Mouse (Mus musculus): ENCODE data around the gene Sec61g. TPM values are rescaled to one million over a fixed set of nuclear protein-coding genes. Genes with fewer than 3 reads are reported as not detected.
"Not testable (repeated sequence)": the region's sequence is repeated elsewhere in the genome, so short reads cannot be mapped to it uniquely, and the experiment has no call there.

Sec61g gene
- polyA plus RNA-seq, 1 experiment from 2014 or later: 43.0 TPM

DNA sequence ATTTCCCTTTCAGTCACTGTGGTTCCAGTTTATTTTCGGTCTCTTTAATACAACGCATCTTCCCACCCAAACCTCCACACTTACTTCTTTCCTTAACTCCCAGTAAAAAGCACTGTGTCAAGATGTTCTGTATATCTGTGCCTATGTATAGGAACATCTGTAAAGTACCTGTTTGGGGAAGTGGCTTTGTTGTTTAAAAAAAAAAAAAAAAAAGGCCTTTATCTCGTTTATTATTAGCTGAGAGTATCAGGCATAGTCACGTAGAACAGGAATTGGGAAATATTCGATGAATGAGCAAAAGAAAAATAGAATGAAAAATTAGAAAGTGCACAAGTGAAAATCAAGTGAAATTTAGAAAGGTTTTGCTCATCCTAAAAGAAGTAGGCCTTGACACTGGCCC, 19.5 kb upstream of the Sec61g start:
- no peak overlapping the region for H3K4me3 ChIP-seq (ENCODE audit: low read depth, low read length)
- no peaks in the 10 kb centered on the region for H3K4me1 ChIP-seq (ENCODE audit: control insufficient read depth, insufficient read depth, low read length)
- H3K9ac ChIP-seq (replicated peaks; ENCODE audit: low read length): no peak overlapping the region
- 93% methylated on average over 5 of the region's 5 CpGs for WGBS
- H3K27ac ChIP-seq (replicated peaks; ENCODE audit: low read depth, low read length): no peak overlapping the region
- no peak for ATAC-seq (replicated peaks; ENCODE audit: insufficient number of reproducible peaks, low FRiP score, low TSS enrichment, low read depth)
- H3K27me3 ChIP-seq (ENCODE audit: control insufficient read depth, insufficient read depth, low read length): no peaks in the 10 kb centered on the region
- no peak for DNase-seq (ENCODE audit: low spot score)
- no peaks in the 10 kb centered on the region for H3K9me3 ChIP-seq (replicated peaks; ENCODE audit: control insufficient read depth, low read length)
- H3K36me3 ChIP-seq (replicated peaks; ENCODE audit: control insufficient read depth, insufficient read depth, low read depth, low read length): no peaks in the 10 kb centered on the region
- no peak overlapping the region for H3K4me2 ChIP-seq (ENCODE audit: low read depth, low read length)

DNA sequence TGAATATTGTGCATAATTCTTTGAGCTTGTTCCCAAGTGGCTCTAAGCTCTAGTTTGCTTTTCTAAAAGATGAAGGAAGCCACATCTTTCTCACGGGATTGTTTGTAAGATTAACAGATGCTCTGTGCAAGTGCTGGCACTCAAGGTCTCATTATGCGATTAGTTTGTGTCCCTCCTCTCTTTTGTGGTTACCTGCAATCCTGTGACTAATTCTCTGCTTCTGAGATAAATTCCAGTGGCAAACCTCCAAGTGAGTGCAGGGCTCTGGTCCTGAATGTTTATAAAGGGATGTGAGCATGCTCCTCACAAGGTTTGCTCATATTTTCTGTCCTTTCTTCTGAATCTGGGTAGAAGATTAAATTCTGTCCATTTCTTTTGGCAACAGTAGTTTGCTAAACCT, 18.2 kb upstream of the Sec61g start:
- no peak overlapping the region for H3K27ac ChIP-seq (replicated peaks; ENCODE audit: low read depth, low read length)
- WGBS: 68% methylated on average over 2 of the region's 2 CpGs

DNA sequence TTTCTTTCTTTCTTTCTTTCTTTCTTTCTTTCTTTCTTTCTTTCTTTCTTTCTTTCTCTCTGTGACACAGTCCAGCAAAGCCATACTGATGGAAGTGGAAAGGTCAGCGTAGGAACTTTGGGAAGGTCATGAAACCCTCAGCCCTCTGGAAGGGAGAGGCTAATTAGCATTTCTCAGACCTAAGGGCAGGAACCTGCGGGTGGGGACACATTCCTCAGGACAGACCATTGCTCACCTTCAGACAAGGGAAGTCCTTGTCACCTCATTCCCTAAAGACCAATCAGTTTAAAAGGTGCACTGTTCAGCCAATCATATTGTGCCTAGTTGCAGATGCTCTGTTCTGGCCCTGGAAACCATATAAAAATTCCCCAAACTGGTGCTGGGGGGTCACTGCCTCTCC, 17.4 kb upstream of the Sec61g start:
- Histone ChIP-seq H3K4me3 (ENCODE audit: low read depth, low read length) (no peak overlapping the region), H3K27ac (replicated peaks; ENCODE audit: low read depth, low read length) (no peak overlapping the region), H3K9me3 (replicated peaks; ENCODE audit: control insufficient read depth, low read length) (no peaks in the 10 kb centered on the region), H3K36me3 (replicated peaks; ENCODE audit: control insufficient read depth, insufficient read depth, low read depth, low read length) (no peaks in the 10 kb centered on the region), H3K27me3 (ENCODE audit: control insufficient read depth, insufficient read depth, low read length) (no peaks in the 10 kb centered on the region), H3K4me1 (ENCODE audit: control insufficient read depth, insufficient read depth, low read length) (no peaks in the 10 kb centered on the region), H3K9ac (replicated peaks; ENCODE audit: low read length) (no peak overlapping the region), H3K4me2 (ENCODE audit: low read depth, low read length) (no peak overlapping the region)
- no peak for DNase-seq (ENCODE audit: low spot score)
- WGBS: 37% methylated on average over 2 of the region's 2 CpGs
- no peak for ATAC-seq (replicated peaks; ENCODE audit: insufficient number of reproducible peaks, low FRiP score, low TSS enrichment, low read depth)

More for the DNA sequence above, 18.2 kb upstream of the Sec61g start:
- no peak for ATAC-seq (replicated peaks; ENCODE audit: insufficient number of reproducible peaks, low FRiP score, low TSS enrichment, low read depth)
- Histone ChIP-seq H3K9ac (replicated peaks; ENCODE audit: low read length) (no peak overlapping the region), H3K27me3 (ENCODE audit: control insufficient read depth, insufficient read depth, low read length) (no peaks in the 10 kb centered on the region), H3K4me3 (ENCODE audit: low read depth, low read length) (no peak overlapping the region), H3K9me3 (replicated peaks; ENCODE audit: control insufficient read depth, low read length) (no peaks in the 10 kb centered on the region), H3K4me2 (ENCODE audit: low read depth, low read length) (no peak overlapping the region), H3K36me3 (replicated peaks; ENCODE audit: control insufficient read depth, insufficient read depth, low read depth, low read length) (no peaks in the 10 kb centered on the region), H3K4me1 (ENCODE audit: control insufficient read depth, insufficient read depth, low read length) (no peaks in the 10 kb centered on the region)
- no peak for DNase-seq (ENCODE audit: low spot score)

DNA sequence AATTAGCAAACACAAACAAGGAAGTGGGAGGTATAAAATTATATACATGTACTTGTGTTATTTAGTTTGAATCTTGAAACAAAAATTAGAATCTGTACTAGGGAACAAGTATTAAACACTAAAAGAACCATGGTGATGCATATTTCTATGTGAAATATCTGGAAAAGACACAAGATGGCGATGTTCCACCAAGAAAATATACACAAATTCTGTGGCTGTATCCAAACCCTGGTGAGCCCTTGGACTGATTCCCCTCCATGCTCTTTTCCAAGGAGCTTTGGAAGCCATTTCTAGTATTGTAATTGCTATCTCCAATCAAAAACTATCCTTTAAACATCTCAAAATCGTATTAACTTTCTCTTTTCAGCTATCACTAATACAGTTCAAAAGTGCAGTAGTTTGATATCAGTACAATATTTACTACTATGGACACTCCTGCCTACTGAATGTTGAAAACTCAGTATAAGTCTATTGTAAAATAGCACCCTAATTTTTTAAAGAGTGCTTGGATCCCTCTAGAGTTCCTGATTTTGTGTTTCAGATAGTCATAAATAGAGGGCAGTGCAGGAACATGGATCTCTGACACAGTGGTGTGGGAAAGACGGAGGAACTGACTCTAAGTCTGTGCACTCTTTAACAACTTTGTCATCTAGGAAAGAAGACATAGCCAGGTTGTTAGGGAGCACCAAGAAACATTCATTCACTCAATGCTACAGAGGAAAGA, 16.8 kb upstream of the Sec61g start:
- 43% methylated on average over 3 of the region's 3 CpGs for WGBS
- H3K9me3 ChIP-seq (replicated peaks; ENCODE audit: control insufficient read depth, low read length): no peaks in the 10 kb centered on the region
- no peak overlapping the region for H3K27ac ChIP-seq (replicated peaks; ENCODE audit: low read depth, low read length)
- H3K4me1 ChIP-seq (ENCODE audit: control insufficient read depth, insufficient read depth, low read length): no peaks in the 10 kb centered on the region
- no peak overlapping the region for H3K4me2 ChIP-seq (ENCODE audit: low read depth, low read length)
- no peaks in the 10 kb centered on the region for H3K27me3 ChIP-seq (ENCODE audit: control insufficient read depth, insufficient read depth, low read length)
- no peak overlapping the region for H3K9ac ChIP-seq (replicated peaks; ENCODE audit: low read length)
- H3K36me3 ChIP-seq (replicated peaks; ENCODE audit: control insufficient read depth, insufficient read depth, low read depth, low read length): no peaks in the 10 kb centered on the region
- no peak overlapping the region for H3K4me3 ChIP-seq (ENCODE audit: low read depth, low read length)
- no peak for ATAC-seq (replicated peaks; ENCODE audit: insufficient number of reproducible peaks, low FRiP score, low TSS enrichment, low read depth)
- DNase-seq (ENCODE audit: low spot score): peak; percentile 76

GRCm38 (mm10) chr11:16515081-16515480, 6.8 kb upstream of the Sec61g start:
- H3K36me3 ChIP-seq (replicated peaks; ENCODE audit: control insufficient read depth, insufficient read depth, low read depth, low read length); H3K4me2 ChIP-seq (ENCODE audit: low read depth, low read length); H3K27me3 ChIP-seq (ENCODE audit: control insufficient read depth, insufficient read depth, low read length); H3K9ac ChIP-seq (replicated peaks; ENCODE audit: low read length); DNase-seq (ENCODE audit: low spot score); H3K4me3 ChIP-seq (ENCODE audit: low read depth, low read length); ATAC-seq (replicated peaks; ENCODE audit: insufficient number of reproducible peaks, low FRiP score, low TSS enrichment, low read depth); H3K9me3 ChIP-seq (replicated peaks; ENCODE audit: control insufficient read depth, low read length); H3K27ac ChIP-seq (replicated peaks; ENCODE audit: low read depth, low read length); H3K4me1 ChIP-seq (ENCODE audit: control insufficient read depth, insufficient read depth, low read length): not testable (repeated sequence)
- 96% methylated on average over 16 of the region's 16 CpGs for WGBS

- not testable (repeated sequence) for H3K9me3 ChIP-seq (replicated peaks; ENCODE audit: control insufficient read depth, low read length); DNase-seq (ENCODE audit: low spot score); H3K27ac ChIP-seq (replicated peaks; ENCODE audit: low read depth, low read length); H3K36me3 ChIP-seq (replicated peaks; ENCODE audit: control insufficient read depth, insufficient read depth, low read depth, low read length); H3K9ac ChIP-seq (replicated peaks; ENCODE audit: low read length); H3K4me1 ChIP-seq (ENCODE audit: control insufficient read depth, insufficient read depth, low read length); H3K4me2 ChIP-seq (ENCODE audit: low read depth, low read length); H3K4me3 ChIP-seq (ENCODE audit: low read depth, low read length); ATAC-seq (replicated peaks; ENCODE audit: insufficient number of reproducible peaks, low FRiP score, low TSS enrichment, low read depth); H3K27me3 ChIP-seq (ENCODE audit: control insufficient read depth, insufficient read depth, low read length)
- 55% methylated on average over 23 of the region's 23 CpGs for whole genome bisulfite sequencing
Observed at GRCm38 (mm10) chr11:16514221-16514620, 5.9 kb upstream of the Sec61g start.

DNA sequence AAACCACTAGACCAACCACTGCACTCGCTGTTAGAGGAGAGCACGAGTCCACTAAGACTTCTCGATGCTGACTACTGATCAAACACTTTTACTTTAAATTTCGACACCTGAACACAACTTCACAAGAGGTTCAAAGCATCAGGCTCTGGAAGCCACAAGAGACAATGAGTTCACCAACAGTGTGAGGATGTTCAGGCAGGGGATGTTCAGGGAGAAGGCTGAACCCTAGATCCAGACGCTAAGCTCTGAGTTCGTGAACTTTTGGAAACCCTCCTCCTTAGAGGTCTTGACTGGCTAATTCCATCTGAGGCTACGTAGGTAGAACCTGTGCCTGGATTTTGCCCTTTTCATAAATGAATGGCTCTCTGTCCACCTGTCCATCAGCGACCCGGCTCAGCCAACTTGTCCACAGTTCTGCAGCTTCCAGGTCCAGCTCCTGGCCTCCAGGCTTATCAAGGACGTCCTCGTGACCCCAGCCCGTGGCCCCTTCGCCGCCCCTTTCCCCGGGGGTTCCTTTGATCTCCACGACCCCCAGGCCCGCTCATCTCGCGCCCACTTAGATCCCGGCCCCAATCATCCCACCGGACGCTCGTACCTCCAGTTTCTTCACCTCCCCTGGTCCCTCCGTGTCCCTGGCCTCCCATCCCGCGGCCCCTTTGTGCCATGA, 766 bp downstream of the Sec61g start:
- Histone ChIP-seq H3K4me2 (ENCODE audit: low read depth, low read length) (peak overlapping the region; percentile 71), H3K4me3 (ENCODE audit: low read depth, low read length) (peak overlapping the region; percentile 96), H3K36me3 (replicated peaks; ENCODE audit: control insufficient read depth, insufficient read depth, low read depth, low read length) (peaks cover 5% of the 10 kb centered on the region; the same call in 1 of the 2 replicates), H3K9ac (replicated peaks; ENCODE audit: low read length) (peak overlapping the region; percentile 95), H3K27me3 (ENCODE audit: control insufficient read depth, insufficient read depth, low read length) (no peaks in the 10 kb centered on the region), H3K9me3 (replicated peaks; ENCODE audit: control insufficient read depth, low read length) (no peaks in the 10 kb centered on the region), H3K27ac (replicated peaks; ENCODE audit: low read depth, low read length) (peak overlapping the region; percentile 76; the same call in 1 of the 2 replicates), H3K4me1 (ENCODE audit: control insufficient read depth, insufficient read depth, low read length) (no peaks in the 10 kb centered on the region)
- ATAC-seq (replicated peaks; ENCODE audit: insufficient number of reproducible peaks, low FRiP score, low TSS enrichment, low read depth): peak; percentile 69
- DNase-seq (ENCODE audit: low spot score): no peak
- 6% methylated on average over 26 of the region's 26 CpGs for WGBS

DNA sequence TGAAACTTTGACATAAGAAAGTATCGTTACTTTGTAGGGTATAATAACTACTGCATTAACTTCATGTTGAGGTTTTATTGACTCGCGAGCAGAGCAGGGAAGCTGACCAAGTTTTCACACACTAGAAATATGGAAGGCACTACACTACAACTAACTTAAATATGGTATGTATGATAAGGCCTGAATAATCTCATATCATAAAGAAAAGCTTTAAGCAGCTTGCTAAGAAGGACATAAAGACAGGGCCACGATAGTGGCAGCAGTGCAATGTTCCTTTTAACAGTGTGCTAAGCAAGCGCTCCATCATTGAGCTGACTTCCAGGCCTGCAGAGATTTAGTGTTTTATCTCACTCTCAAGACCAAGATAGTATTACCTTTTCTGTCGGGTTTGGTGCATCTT, 2.3 kb downstream of the Sec61g start:
- no peaks in the 10 kb centered on the region for H3K4me1 ChIP-seq (ENCODE audit: control insufficient read depth, insufficient read depth, low read length)

More for the DNA sequence above, 2.3 kb downstream of the Sec61g start:
- 94% methylated on average over 6 of the region's 6 CpGs for WGBS
- Histone ChIP-seq H3K9me3 (replicated peaks; ENCODE audit: control insufficient read depth, low read length) (no peaks in the 10 kb centered on the region), H3K27ac (replicated peaks; ENCODE audit: low read depth, low read length) (no peak overlapping the region), H3K4me2 (ENCODE audit: low read depth, low read length) (no peak overlapping the region), H3K27me3 (ENCODE audit: control insufficient read depth, insufficient read depth, low read length) (no peaks in the 10 kb centered on the region), H3K4me3 (ENCODE audit: low read depth, low read length) (no peak overlapping the region), H3K36me3 (replicated peaks; ENCODE audit: control insufficient read depth, insufficient read depth, low read depth, low read length) (peaks cover 5% of the 10 kb centered on the region; the same call in 1 of the 2 replicates), H3K9ac (replicated peaks; ENCODE audit: low read length) (no peak overlapping the region)
- DNase-seq (ENCODE audit: low spot score): no peak
- no peak for ATAC-seq (replicated peaks; ENCODE audit: insufficient number of reproducible peaks, low FRiP score, low TSS enrichment, low read depth)
